Mouse (Mus musculus): Measurements from ENCODE around the gene Gm5724. TPM values are rescaled to one million over a fixed set of nuclear protein-coding genes. Genes with fewer than 3 reads are reported as not detected.

Gene Gm5724
- not detected in 2 replicates for polyA plus RNA-seq (2015; fragmentation: Nextera tagmentation; extraction: Ambion mirVana)

DNA sequence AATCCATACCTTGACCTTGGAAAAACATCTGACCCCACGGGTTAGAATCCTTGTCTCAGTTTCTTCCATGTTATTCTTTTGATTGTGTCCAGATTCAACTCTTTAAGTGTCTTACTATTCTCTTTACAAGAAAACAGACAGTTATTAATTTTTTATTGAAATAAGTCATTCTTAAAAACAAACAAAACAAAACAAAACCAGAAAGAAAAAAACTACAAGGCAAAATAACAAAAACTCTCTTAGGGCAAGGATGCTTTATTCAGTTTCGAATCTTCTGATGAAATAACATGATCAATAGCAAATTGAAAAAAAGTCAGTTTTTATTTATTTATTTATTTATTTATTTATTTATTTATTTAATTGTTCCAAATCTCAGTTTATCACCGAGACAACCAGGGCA, at the start of gene Gm5724:
Gene Gm5724, minus strand, starts transcription at position 101 of the 400 bp plus-strand sequence.
- Histone ChIP-seq H3K4me2 (ENCODE audit: low read length) (no peak within 1 kb of the TSS), H3K36me3 (ENCODE audit: insufficient read depth, low read length) (no peaks in the 10 kb centered on the region), H3K9ac (ENCODE audit: low read depth, low read length) (no peak within 1 kb of the TSS), H3K4me1 (replicated peaks; ENCODE audit: insufficient read depth, low read length) (no peaks in the 10 kb centered on the region), H3K27me3 (ENCODE audit: insufficient read depth, low read length) (no peaks in the 10 kb centered on the region), H3K9me3 (replicated peaks; ENCODE audit: low read length) (no peaks in the 10 kb centered on the region), H3K27ac (no peak within 1 kb of the TSS), H3K4me3 (replicated peaks; ENCODE audit: low read depth, low read length) (no peak within 1 kb of the TSS)
- WGBS, result 88% methylated on average over 3 of the region's 3 CpGs
- TF ChIP-seq CTCF (IDR thresholded peaks at IDR 0.05; ENCODE audit: low read depth), result no peak
- no peak for DNase-seq (ENCODE audit: low spot score)
- no peak for ATAC-seq (replicated peaks; ENCODE audit: low FRiP score, low read depth)

GRCm38 (mm10) chr6:141797837-141798236, 24.2 kb upstream of the Gm5724 start:
- WGBS, result 24% methylated on average over 1 of the region's 1 CpGs
- DNase-seq (ENCODE audit: low spot score) (peak; percentile 80), ATAC-seq (replicated peaks; ENCODE audit: low FRiP score, low read depth) (peak; percentile 66; the same call in 1 of the 2 replicates)
- peak; percentile 80 for TF ChIP-seq CTCF (IDR thresholded peaks at IDR 0.05; ENCODE audit: low read depth)
- Histone ChIP-seq H3K27ac (no peak overlapping the region), H3K36me3 (ENCODE audit: insufficient read depth, low read length) (no peaks in the 10 kb centered on the region), H3K9ac (ENCODE audit: low read depth, low read length) (no peak overlapping the region), H3K4me3 (replicated peaks; ENCODE audit: low read depth, low read length) (no peak overlapping the region), H3K27me3 (ENCODE audit: insufficient read depth, low read length) (no peaks in the 10 kb centered on the region), H3K9me3 (replicated peaks; ENCODE audit: low read length) (no peaks in the 10 kb centered on the region), H3K4me2 (ENCODE audit: low read length) (no peak overlapping the region), H3K4me1 (replicated peaks; ENCODE audit: insufficient read depth, low read length) (no peaks in the 10 kb centered on the region)

- TF ChIP-seq CTCF (IDR thresholded peaks at IDR 0.05; ENCODE audit: low read depth), result no peak
- no peak for DNase-seq (ENCODE audit: low spot score)
- H3K4me1 ChIP-seq (replicated peaks; ENCODE audit: insufficient read depth, low read length), result no peaks in the 10 kb centered on the region
- no peaks in the 10 kb centered on the region for H3K9me3 ChIP-seq (replicated peaks; ENCODE audit: low read length)
- no peak overlapping the region for H3K4me3 ChIP-seq (replicated peaks; ENCODE audit: low read depth, low read length)
- WGBS, result 70% methylated on average over 2 of the region's 2 CpGs
- H3K36me3 ChIP-seq (ENCODE audit: insufficient read depth, low read length), result no peaks in the 10 kb centered on the region
- no peak overlapping the region for H3K4me2 ChIP-seq (ENCODE audit: low read length)
- no peak overlapping the region for H3K9ac ChIP-seq (ENCODE audit: low read depth, low read length)
- ATAC-seq (replicated peaks; ENCODE audit: low FRiP score, low read depth), result no peak
- H3K27ac ChIP-seq, result no peak overlapping the region
- no peaks in the 10 kb centered on the region for H3K27me3 ChIP-seq (ENCODE audit: insufficient read depth, low read length)
These were observed 866 bp upstream of the Gm5724 start for GRCm38 (mm10) chr6:141774476-141774875.

GRCm38 (mm10) chr6:141691246-141691645, 82.4 kb downstream of the Gm5724 start:
- Histone ChIP-seq H3K4me1 (replicated peaks; ENCODE audit: insufficient read depth, low read length) (no peaks in the 10 kb centered on the region), H3K4me3 (replicated peaks; ENCODE audit: low read depth, low read length) (no peak overlapping the region), H3K9me3 (replicated peaks; ENCODE audit: low read length) (no peaks in the 10 kb centered on the region), H3K36me3 (ENCODE audit: insufficient read depth, low read length) (no peaks in the 10 kb centered on the region), H3K4me2 (ENCODE audit: low read length) (no peak overlapping the region), H3K27me3 (ENCODE audit: insufficient read depth, low read length) (no peaks in the 10 kb centered on the region), H3K9ac (ENCODE audit: low read depth, low read length) (no peak overlapping the region), H3K27ac (no peak overlapping the region)
- ATAC-seq (replicated peaks; ENCODE audit: low FRiP score, low read depth) (no peak), DNase-seq (ENCODE audit: low spot score) (no peak)
- TF ChIP-seq CTCF (IDR thresholded peaks at IDR 0.05; ENCODE audit: low read depth), result no peak

DNA sequence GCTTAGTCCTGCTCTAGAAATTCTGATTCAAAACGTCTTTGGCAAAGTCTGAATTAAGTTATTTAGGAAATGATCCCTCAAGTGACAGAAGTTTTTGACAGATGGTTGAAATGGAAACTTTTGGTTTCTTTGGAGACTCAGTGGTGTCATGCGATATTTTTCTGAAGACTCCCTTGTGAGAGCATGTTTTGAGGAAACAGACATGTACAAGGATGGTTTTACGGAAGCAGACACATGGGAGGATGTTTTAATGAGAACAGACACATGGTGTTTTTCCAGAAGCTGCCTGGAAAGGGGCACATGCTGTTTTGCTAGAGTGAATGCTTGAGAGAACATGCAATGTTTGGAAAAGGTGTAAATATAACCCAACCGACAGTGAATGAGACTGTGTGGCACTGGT, 86.6 kb downstream of the Gm5724 start:
- H3K4me3 ChIP-seq (replicated peaks; ENCODE audit: low read depth, low read length), result no peak overlapping the region
- DNase-seq (ENCODE audit: low spot score), result peak; percentile 9
- 31% methylated on average over 4 of the region's 4 CpGs for WGBS
- H3K27ac ChIP-seq, result no peak overlapping the region
- ATAC-seq (replicated peaks; ENCODE audit: low FRiP score, low read depth), result no peak
- H3K9ac ChIP-seq (ENCODE audit: low read depth, low read length), result no peak overlapping the region
- no peak overlapping the region for H3K4me2 ChIP-seq (ENCODE audit: low read length)
- no peaks in the 10 kb centered on the region for H3K27me3 ChIP-seq (ENCODE audit: insufficient read depth, low read length)
- H3K4me1 ChIP-seq (replicated peaks; ENCODE audit: insufficient read depth, low read length), result no peaks in the 10 kb centered on the region
- H3K9me3 ChIP-seq (replicated peaks; ENCODE audit: low read length), result no peaks in the 10 kb centered on the region
- no peaks in the 10 kb centered on the region for H3K36me3 ChIP-seq (ENCODE audit: insufficient read depth, low read length)
- no peak for TF ChIP-seq CTCF (IDR thresholded peaks at IDR 0.05; ENCODE audit: low read depth)

Other genes starting within 250 kb of the Gm5724 start
- 0.05 and 0.13 TPM in 2 replicates for gene Slco1c1, start 249.4 kb downstream of the Gm5724 start, polyA plus RNA-seq (2015; fragmentation: Nextera tagmentation; extraction: Ambion mirVana)
- gene Slco1b2, start 144.3 kb downstream of the Gm5724 start, polyA plus RNA-seq (2015; fragmentation: Nextera tagmentation; extraction: Ambion mirVana), result 0.03 and 0.15 TPM in 2 replicates
- gene Slco1a4, start 82.4 kb upstream of the Gm5724 start, polyA plus RNA-seq (2015; fragmentation: Nextera tagmentation; extraction: Ambion mirVana), result 3.9 and 4.6 TPM in 2 replicates
- gene Slco1a1, start 173.2 kb upstream of the Gm5724 start, polyA plus RNA-seq (2015; fragmentation: Nextera tagmentation; extraction: Ambion mirVana), result 0.05 TPM in 1 of 2 replicates, not detected in the other
- not detected in 2 replicates for gene Gm6614, start 237.6 kb upstream of the Gm5724 start, polyA plus RNA-seq (2015; fragmentation: Nextera tagmentation; extraction: Ambion mirVana)

All from kidney, postnatal 0 days (tissue).